Mouse (Mus musculus) neutrophil, adult 5-6 weeks (primary cell): ENCODE measurements around the gene Dlx2. TPM values are rescaled to one million over a fixed set of nuclear protein-coding genes. Genes with fewer than 3 reads are reported as not detected.

Experiments
- ATAC-seq: fragments of 151-379, 151-347 bp; 2 replicates; pipeline ENCODE4 v1.8.0; 2017; ENCODE audit warnings: mild to moderate bottlenecking, moderate TSS enrichment; ENCODE audit not compliant: insufficient number of reproducible peaks, poor library complexity, low FRiP score, severe bottlenecking; ENCODE audit errors: extremely low read depth
- total RNA-seq: library from RNA; stranded (forward); fragments of 200-1000 nt; gene quantifications from 2 replicates; pipeline ENCODE4 v1.2.3, GENCODE M21; 2017

The Dlx2 gene
- total RNA-seq, 1 experiment from 2014 or later, result not detected

DNA sequence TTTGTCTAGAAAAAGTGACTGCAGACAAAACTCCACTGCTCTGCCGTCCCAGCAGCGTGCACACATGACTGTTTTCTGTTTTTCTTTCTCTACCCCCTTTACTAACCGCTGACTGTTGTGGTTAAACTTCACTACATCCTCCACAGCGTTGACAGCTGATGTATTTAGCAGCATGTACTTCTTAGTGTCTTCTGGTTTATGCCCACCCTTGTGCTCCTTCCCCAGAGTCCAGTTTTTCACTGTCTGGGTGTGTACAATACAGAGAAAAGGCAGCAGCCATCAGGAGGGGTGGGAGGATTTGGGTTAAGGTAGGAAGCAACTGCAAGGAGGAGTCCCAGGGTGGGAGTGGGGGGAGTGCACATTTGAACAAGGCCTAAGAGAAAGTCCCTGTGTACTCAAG is 23.7 kb downstream of the Dlx2 start:
- ATAC-seq, result no peak

DNA sequence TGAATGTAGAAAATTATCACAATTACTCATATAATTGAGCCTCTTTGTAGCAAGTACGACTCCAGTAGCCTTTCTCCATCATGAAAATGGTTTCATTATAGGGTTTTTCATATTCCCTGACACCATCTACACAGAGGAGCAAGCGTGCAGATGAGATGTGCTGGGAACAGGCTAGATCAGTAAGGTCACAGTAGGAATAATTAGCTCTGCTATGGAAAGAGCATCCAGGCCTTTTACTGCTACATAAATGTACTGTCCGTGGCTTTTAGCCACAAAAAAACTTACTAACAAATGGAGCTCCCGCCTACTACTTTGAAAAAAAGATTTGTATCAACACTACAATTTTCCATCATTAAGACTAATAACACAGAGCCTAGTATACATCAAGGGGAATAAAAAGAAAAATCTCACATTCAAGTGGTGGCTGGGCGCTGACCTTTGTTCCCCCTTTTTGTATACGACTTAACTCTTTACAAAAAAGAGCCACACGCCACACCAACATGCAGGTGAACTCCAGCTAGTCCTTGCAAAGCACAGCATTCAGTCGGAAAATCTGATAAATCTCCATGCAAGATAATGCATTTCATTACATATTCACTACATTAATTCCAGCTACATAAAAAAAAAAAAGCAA is 29.0 kb downstream of the Dlx2 start:
- ATAC-seq, result no peak

DNA sequence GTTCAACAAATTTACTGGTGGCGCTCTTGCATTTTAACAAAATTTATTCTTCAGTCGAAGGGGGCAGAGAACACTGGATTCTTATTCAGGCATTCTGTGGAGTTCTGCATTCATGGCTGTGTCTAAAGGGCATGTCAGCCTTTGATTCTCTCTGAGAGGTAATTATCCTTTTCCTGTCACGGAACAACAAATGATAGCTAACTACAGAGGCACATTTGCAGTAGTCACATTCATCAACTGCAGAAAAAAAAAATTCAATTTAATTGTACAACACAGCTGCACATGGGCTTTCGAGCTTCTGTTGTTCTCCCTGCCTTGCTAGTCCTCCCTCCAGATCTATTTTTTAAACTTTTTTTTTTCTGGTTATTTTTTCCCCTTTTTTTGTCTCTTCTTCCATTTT is 29.6 kb downstream of the Dlx2 start:
- no peak for ATAC-seq

DNA sequence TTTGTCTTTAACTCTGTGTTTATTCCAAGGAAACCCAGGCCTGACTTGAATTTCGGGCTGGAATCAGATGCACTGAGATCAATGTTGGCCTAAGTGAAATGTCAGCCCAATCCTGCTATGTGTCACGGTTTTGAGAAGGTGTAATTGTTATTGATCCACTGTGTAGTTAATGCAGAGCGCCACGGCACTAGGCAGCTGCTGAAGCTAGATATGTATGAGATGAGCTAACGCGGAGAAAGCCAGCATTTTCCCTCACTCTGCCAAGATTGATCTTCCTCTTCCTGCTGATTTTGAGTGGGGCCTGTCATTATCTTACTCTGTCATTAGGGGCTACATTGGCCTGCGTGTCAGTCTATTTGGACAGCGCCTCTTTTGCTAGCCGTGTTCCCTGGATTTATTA is 34.2 kb downstream of the Dlx2 start:
- ATAC-seq, result no peak

DNA sequence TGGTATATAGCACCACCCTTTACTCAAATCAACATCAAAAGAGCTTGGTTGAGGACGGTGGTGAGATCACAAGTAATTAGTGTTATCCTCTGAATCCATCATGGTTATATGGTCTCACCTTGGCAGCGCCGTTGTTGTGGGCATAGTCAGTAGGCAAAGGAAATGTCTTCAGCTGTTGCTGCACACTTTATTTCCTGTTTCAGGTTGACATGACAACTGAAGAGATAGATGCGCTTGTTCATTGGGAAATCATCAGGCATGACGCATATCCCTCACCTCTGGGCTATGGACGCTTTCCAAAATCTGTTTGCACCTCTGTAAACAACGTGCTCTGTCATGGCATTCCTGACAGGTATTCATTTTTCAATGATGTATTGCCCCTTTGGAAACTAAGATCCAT is 35.3 kb downstream of the Dlx2 start:
- peak; percentile 53; the same call in 1 of the 2 replicates for ATAC-seq

DNA sequence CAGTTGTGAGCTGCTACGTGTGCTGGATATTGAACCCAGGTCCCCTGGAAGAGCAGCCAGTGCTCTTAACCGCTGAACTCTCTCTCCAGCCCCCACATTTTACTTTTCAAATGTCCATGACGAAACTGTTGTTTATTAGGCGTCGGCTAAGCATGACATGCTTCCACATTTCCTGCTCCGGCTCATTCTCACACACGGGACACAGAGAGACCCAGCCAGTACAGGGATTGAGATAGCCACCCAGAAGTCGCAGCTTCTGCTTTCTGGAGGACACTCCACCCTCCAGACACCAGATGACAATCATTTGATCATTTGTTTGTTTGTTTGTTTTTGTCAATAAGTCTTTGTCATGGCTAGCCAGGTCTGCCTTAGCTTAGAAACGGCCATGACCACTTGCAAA is 41.7 kb downstream of the Dlx2 start:
- no peak for ATAC-seq

DNA sequence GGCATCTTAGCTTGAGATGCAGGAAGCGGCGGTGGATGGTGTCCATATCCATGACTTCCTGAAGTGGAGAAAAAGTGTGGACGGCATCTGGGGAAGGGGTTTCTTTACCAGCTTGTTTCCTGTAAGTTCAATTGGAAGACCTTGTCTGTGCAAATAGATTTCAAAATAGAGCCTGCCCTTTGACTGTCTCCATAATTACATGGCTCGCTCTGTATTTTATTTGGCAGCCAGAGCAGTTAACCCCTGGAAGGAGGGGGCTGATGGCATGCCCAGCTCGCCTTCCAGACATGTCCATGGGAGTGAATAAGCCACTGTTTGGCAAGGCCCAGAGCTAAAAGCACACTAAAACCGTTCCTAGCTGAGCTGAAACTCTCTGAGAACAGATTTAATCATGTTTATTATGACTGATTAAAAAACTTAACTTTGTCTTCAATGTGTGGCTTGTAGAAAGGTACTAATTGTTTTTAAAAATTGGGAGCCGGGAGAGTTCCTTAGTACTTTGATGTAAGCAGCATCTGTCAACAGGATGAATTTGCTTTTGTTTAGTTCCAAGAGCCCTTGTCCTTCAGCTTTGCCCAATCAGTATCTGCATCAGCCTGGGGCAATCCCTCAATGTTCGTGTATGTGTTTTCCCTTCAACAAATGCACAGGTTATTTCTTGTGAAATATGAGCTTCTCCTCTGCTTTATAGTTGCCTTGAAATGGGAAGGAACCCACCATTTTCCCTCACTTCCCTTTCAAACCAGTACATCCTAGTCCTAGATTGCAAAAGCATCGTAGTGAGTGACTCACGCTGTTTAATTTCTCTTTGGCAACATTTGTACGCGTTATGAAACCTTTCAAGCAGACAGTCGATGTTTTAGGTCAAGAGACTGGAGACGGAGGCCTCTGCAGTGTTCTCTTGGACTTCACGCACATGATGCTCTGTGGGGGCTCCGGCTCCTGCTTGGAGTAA is 47.0 kb downstream of the Dlx2 start:
- peak; percentile 58; the same call in 1 of the 2 replicates for ATAC-seq

DNA sequence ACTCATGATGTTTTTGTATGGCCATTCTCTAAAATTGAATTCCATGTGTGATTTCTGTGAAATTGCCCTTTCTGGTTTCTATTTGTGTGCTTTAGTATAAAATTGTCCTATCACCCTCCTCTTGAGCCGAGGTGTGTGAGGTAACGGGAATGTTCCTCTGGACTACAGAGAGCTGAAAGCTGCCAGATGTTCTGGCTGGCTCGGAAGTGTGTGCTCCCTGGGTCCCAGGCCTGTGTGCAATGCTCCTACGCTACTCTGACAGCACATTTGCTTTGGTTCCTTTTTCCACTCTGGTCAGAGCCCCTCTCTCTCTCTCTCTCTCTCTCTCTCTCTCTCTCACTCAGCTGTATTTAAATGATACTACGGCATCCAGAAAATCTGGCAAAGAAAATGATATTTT is 49.4 kb downstream of the Dlx2 start:
- ATAC-seq, result no peak

DNA sequence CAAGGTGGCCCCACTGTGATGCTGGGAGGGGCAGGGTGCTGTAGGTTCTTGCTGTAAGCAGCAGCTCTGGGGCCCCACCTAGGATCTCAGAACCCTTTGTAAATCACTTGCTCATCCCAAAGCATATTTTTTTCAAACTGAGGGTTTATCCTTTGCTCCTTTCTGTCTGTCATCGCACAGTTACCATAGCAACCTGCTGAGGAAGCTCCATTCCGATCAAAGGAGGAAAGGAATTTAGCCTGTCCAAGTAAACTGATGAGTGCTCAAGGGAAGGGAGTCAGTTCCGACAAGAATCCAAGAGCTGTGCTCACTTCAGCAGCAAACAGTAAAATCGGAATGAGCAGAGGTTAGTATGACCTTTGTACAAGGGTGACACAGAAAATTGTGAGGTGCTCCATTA is 51.6 kb downstream of the Dlx2 start:
- no peak for ATAC-seq

DNA sequence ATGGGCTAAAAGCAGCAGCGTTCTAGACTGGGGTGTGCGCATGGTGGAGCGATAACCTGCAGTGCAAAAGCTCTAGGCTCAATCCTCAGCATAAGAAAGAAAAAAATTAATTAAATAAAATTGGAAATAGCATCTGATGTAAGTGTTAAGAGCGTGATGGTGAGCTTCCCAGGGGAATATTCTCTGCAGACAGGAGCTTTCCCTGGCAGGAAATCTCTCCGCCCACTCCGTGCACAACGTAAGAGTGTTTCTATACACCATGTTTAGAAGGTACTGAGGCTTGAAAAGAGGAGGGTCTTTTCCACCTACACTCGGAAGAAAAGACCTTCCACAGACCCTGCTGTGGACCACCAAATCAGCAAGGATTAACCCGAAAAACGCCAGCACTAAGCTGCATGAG is 52.1 kb downstream of the Dlx2 start:
- no peak for ATAC-seq

Other genes with a start within 250 kb of the Dlx2 start
- 36.6 and 40.6 TPM in 2 replicates for gene Slc25a12, start 179.0 kb downstream of the Dlx2 start, total RNA-seq
- 33.9 and 37.0 TPM in 2 replicates for gene Hat1, start 157.8 kb downstream of the Dlx2 start, total RNA-seq
- 23.6 and 24.2 TPM in 2 replicates for gene Metap1d, start 93.5 kb downstream of the Dlx2 start, total RNA-seq
- gene Dlx1, start 18.6 kb downstream of the Dlx2 start, total RNA-seq, result 0.12 and 0.25 TPM in 2 replicates
- gene Itga6, start 198.9 kb upstream of the Dlx2 start, total RNA-seq, result 57.4 and 59.8 TPM in 2 replicates